Mouse (Mus musculus): ENCODE results near the gene Asic2.

Asic2 gene

DNA sequence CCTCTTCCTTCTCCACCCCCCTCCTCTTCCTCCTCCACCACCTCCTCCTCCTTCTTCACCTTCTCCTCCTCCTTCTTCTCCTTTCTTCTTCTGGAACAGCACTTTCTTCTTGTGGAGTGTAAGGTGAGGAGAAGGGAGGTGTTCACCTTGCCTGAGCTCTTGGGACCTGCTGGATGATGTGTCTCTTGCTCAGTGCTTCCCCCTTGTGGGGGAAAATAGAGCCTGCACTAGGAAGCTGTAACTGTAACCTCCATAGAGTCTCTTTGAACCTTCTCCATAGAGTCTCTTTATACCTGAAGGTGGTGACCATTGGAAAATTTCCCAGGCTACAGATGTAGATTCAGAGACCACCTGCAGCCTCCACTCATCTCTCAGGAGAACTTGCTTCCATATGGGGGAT lies 1050.6 kb downstream of the Asic2 start:
- no peak for DNase-seq (ENCODE audit: low spot score in 2 of 2)

DNA sequence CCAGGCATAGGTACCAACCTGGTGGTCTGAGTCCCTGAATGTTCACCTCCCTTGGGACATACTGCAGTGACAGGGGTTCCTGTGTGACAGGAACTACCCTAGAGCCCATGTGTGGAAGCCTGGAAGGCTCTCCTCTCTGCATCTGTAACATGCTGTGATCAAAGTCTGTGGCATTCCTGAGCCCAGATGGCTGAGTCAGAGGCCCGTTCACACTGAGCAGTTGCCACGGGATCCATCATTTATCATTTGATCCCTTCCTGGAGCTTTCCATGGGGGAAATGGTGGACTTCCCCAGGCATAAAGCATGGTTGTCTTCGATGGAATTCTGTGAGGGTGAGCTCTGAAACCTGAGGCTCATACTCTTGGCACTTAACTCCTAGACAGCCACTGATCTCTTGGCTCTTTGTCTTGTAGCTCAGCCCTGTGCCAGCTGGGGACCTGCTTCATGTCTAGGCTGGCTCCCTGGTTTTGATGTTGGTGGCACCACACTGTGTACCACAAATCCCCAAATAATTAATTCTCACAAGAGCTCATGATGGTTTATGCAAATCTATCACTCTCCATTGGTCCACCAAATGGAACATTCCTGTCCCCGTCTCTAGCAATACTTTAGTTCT lies 1054.7 kb downstream of the Asic2 start:
- DNase-seq (ENCODE audit: low spot score in 2 of 2): no peak

DNA sequence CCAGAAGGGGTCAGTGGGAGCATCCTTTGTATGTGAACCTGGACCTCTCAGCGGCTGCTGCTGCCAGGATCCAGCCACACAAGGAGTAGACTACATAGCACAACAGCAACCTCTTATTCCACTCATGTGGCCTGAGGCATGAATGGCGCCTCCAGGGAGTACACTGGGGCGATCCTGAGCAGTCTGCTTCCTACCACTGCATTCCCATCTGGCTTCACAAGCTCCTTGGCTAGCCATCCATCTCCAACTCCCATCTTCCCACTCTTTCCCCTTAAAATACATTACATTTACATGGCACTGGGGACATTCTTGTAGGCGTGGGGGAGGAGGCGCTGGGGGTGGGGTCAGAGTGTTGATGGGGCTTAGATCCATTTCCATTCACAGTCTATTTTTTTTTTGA lies 1055.5 kb downstream of the Asic2 start:
- DNase-seq (ENCODE audit: low spot score in 2 of 2): no peak

- DNase-seq (ENCODE audit: low spot score in 2 of 2): no peak
These were observed 1060.4 kb downstream of the Asic2 start for GRCm38 (mm10) chr11:80907820-80908219.

DNA sequence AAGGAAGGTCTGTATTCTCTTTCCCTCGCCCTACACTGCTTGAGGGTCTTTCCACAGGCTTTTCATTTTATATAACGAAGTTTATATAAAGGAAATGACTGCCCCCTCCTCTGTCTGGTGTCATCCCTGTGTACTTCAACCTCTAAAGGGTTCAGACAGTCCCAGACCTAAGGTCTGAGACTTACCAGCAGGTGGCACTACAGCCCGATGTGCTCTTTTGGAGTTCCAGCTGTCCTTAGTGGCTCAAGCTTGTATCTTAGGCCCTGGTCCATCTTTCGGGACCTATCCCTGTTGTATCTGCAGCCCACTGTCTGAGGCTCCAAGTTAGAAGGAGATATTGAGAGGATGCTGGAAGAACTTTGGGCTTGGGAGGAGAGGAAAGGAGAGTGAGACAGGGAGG lies 1061.8 kb downstream of the Asic2 start:
- DNase-seq (ENCODE audit: low spot score in 2 of 2): peak in 1 of 2 experiments; percentile 14

GRCm38 (mm10) chr11:80904559-80904958 lies 1063.7 kb downstream of the Asic2 start:
- no peak for DNase-seq (ENCODE audit: low spot score in 2 of 2)

DNA sequence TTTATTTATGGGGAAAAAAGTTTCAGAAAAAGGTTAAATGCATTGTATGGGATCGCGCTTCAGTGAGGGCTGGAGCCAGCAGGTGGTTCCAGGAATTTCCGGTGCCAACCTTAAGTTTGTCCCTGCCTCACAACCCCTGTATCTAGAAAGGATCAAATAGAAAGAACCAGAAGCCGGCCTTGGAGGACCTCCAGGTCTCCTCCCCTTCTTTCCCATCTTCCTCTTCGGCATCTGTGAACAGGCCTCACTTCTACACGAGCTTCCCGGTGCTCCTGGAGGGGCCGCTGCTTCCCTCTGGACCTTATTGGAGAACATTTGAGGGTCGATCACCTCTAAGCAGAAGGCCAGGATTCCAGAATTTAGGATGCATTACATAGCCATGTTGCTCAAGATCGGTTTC lies 1064.8 kb downstream of the Asic2 start:
- no peak for DNase-seq (ENCODE audit: low spot score in 2 of 2)

DNA sequence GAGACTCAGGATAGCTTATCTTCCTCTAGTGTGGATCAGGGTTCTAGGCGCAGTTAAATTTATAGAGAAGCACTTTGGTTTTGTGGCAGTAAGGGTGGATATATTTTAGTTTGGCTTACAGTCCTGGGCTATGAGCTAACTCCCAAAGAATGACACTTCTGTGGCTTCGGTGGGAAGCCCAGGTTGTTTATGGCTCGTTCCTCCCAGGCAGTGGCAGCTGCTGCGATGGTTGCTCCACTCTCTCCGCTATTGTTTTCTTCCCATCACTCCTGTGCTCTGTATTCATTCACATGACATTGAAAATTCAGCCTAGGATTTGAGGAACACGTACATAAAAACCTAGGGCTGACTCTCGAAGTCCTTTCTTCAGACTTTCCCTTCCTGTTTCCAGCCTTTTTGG lies 1065.6 kb downstream of the Asic2 start:
- no peak for DNase-seq (ENCODE audit: low spot score in 2 of 2)

DNA sequence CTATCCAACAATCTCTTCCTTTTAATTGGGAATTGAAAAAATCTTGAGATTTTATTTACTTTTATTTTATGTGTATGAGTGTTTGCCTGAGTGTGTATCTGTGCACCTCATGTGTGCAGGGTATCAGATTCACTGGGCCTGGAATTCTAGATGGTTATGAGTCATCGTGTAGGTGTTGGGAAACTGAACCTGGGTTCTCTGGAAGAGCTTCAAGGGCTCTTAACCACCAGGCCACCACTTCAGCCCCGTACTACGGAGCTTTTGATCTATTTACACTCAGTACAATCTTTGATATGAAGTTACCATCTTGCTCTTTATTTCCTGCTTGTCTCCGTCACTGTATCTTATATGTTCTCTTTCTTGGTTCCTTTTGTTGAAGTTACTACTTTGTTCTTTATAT lies 1067.7 kb downstream of the Asic2 start:
- no peak for DNase-seq (ENCODE audit: low spot score in 2 of 2)

- DNase-seq (ENCODE audit: low spot score in 2 of 2): no peak
These were observed 1072.4 kb downstream of the Asic2 start for GRCm38 (mm10) chr11:80895853-80896252.

GRCm38 (mm10) chr11:80889336-80890063 lies 1078.8 kb downstream of the Asic2 start:
- no peak for DNase-seq (ENCODE audit: low spot score in 2 of 2)

DNA sequence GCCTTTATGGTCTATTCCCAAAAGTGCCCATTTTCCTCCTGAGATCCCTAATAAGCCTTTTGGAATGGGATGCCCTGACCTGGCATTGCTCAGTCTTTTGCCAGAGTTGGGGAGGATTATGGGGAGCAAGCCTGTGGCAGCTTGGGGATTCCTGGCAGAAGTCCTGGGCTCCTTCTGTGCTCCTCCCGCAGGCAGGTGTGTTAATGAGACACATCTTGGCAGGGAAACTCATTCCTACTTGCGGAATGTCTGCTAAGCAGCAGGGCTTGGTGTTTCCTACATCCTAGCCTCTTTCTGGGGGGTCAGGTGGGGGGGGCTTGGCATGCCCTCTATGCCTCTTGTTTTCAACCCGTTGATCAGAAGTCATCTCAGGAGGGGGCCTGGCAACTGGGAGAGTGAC lies 1081.2 kb downstream of the Asic2 start:
- no peak for DNase-seq (ENCODE audit: low spot score in 2 of 2)

- no peak for DNase-seq (ENCODE audit: low spot score in 2 of 2)
These were observed 1081.9 kb downstream of the Asic2 start for GRCm38 (mm10) chr11:80886365-80886764.

- no peak for DNase-seq (ENCODE audit: low spot score in 2 of 2)
These were observed 1083.6 kb downstream of the Asic2 start for GRCm38 (mm10) chr11:80884521-80885231.

DNA sequence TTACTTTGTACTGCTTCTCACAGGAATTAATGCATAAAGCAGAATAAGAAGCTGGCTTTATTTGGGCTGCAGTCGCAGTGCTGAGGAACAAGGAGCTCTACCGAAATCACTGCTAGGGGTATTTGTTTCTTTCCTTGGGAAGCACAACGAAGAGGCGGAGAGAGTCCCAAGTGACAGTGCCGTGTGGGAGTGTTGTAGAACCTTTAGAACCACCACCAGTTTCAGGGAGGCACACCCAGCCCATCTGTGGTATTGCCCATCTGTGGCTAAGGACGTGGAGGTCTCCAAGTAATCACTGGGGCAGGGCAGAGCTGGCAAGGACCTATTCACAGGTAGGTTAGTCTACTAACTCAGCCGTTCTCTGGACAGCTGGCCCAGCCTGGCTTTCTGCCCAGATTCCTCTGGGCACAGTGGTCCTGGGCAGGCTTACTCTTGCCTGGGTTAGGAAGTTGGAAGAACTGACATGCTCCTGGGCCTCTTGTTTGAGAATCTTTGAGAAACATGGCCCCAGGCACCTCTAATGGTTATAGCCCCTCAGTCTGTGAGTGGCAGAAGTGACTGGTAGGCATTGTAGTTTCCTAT lies 1085.9 kb downstream of the Asic2 start:
- no peak for DNase-seq (ENCODE audit: low spot score in 2 of 2)

GRCm38 (mm10) chr11:80878026-80878425 lies 1090.2 kb downstream of the Asic2 start:
- no peak for DNase-seq (ENCODE audit: low spot score in 2 of 2)

DNA sequence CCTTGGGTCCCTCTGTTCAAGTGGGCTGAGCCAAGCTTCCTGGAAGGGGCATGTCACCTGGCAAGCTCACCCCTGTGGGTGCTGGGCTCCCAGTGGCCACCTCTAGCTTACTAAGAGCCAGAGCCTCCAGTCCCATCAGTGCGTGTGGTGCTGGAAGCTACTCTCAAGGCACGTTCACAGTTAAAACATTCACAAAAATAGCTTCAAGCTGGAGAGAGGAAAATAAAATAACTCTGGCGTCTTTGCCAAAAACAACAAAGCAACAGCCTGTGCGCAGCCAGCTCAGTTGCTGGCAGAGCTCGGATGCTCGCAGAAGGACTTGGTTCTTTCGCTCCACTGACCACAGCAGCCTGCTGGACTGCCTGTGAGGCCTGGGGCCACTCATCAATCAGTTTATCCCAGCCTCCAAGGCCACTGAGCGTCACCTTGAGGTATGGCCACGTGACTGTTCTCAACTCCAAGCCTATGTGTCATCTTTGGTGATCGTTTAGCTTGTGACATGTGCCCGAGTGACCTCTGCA lies 1091.1 kb downstream of the Asic2 start:
- DNase-seq (ENCODE audit: low spot score in 2 of 2): no peak

- peak; percentile 44 to 55 for DNase-seq (ENCODE audit: low spot score in 2 of 2)
These were observed 1095.5 kb downstream of the Asic2 start for GRCm38 (mm10) chr11:80872509-80873474.

GRCm38 (mm10) chr11:80868039-80868438 lies 1100.2 kb downstream of the Asic2 start:
- no peak for DNase-seq (ENCODE audit: low spot score in 2 of 2)

- no peak for DNase-seq (ENCODE audit: low spot score in 2 of 2)
These were observed 1105.3 kb downstream of the Asic2 start for GRCm38 (mm10) chr11:80862941-80863340.

- no peak for DNase-seq (ENCODE audit: low spot score in 2 of 2)
These were observed 1110.2 kb downstream of the Asic2 start, which contains the start of gene Spaca3 for GRCm38 (mm10) chr11:80858065-80858464. TSS of gene Spaca3 (plus strand) at chr11:80858365.

Data from natural killer cell, adult 2 months (primary cell).